Mouse (Mus musculus) left cerebral cortex, postnatal 10 days (tissue): ENCODE data around the gene B3gnt3. TPM values are rescaled to one million over a fixed set of nuclear protein-coding genes. Genes with fewer than 3 reads are reported as not detected.

ENCODE experiments used
- DNase-seq, 2 experiments: peaks; one replicate each; pipeline ENCODE4 v3.0.0; 2021 to 2022; ENCODE audit warnings: low spot score in 2 of 2, mixed read lengths in 1 of 2; ENCODE audit errors: extremely low spot score in 1 of 2
- intact Hi-C: fragments of 180-260 bp; cut with DNase I; formaldehyde crosslinking; loops from one replicate; pipeline ENCODE4 v1.15.1; 2025
- total RNA-seq, 2 experiments: library from RNA; stranded (reverse); gene quantifications; 2 replicates each; pipeline ENCODE4 v1.2.3; 2021

B3gnt3 gene
- total RNA-seq, 2 experiments from 2014 or later = 0.26 to 0.41 TPM

DNA sequence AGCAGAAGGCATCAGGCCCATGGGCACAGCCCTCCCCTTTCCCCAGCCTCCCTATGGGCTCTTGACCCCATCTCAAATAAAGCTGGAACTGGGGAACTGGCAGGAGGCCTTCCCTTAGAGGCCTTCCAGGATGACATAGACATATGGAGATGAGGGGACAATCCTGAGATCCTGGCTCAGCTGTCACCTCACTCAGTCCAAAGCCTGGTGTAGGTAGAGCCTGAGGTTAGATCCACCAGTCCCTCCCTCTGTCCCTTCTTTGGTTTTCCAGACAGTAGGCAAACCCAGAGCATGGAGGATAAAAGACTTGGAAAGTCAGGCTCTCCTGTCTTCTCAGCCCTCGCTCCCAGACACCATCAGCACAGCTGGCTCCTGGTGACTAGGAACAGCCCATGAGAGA, 34.7 kb downstream of the B3gnt3 start:
- intact Hi-C loops = no loop called here
- no peak for DNase-seq

DNA sequence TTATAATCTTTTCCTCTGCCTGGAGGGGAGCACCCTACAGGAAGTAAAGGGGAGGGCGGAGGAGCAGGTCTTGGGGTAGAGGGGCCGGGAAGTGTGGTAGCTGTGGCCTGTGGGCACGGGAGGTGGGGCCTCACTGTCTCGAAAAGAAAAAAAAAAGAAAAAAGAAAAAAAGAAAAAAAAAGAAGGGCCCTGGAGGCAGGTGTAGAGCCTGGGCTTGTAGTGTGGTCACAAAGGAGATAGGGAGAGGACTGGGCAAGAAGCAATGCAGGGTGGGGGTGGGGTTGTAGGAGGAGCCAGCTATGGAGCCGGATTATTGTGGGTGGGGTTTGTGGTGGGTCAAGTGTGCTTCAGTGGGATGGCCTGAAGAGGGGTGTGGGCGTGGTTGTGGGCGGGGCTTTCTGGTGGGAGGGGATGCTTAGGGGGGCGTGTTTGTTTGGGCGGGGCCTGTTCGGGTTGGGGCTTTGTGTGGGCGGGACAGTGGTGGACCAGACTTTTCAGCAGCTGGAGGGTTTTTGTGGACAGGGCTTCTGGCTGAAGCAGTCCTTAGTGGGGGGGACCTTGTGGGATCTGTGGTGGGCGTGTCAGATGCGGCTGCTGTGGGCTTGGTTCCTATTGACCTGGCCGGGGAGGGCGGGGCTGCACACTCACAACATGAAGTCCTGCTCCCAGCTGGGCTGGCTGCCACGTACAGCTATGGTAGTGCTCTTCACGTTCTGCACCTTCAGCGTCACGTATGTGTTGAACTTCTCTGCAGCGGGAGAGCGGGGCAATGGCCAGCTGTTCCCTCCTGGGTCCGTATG, 36.1 kb downstream of the B3gnt3 start:
- DNase-seq = peak in 1 of 2 experiments; percentile 85
- intact Hi-C loops = no loop called here

DNA sequence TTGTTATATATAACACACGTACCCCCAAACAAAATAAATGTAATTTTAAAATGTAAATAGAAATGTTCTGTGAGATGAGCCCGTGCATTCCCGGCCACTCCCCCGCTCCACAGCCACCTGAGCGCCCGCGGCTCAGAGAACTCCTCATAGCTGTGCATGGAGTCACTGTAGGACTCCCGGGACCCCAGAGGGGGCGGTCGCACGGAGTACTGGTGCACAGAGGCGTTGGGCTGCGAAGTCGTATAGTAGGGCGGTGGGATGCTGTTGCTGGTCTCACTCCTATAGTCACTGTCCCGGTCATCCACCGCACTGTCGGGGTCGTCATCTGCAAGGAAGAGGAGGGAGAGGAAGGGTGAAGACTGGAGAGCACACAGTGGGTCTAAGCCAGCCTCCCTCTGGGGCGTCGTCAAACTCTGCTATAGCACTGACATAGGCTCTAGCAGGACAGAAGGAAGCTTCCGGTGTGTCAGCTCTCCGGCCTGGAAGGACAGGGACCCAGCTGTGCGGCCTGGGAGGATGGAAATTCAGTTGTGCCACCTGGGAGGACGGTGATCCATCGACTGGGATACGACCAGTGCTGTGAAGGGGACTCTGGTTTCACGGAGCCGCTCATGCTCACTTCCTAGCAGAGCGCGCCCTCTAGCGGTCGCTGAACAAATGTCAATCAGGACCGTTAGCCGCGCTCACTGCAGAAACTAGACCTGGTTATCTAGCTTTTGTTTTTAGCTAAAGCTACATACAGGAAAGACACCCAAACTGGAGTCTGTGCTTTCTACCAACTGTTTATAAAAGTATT, 41.1 kb downstream of the B3gnt3 start:
- intact Hi-C loops = loop anchor here (2.0 kb wide), 1 partner anchor 100 kb away; no protein-coding TSS in a partner anchor
- DNase-seq = peak; percentile 83 to 86

DNA sequence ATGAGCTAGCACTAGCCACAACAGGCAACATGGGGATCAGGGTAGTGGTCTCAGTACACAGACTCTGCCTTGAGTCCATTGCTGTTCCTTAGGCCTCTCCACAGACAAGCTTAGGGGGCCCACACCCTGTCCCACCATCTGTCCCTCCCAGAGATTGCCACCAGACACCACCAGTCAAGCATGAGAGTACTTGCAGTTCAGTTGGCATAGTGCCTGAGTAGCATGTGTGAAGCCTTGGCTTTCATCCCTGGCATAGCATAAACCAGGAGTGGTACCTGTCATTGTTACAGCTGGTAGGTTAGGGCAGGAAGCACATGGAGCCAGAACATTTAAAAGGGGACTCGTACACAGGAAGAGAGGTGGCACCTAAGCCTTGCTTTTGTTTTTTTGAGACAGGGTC, 41.8 kb downstream of the B3gnt3 start:
- DNase-seq = no peak
- intact Hi-C loops = loop anchor here (2.0 kb wide), 1 partner anchor 99 kb away; no protein-coding TSS in a partner anchor

DNA sequence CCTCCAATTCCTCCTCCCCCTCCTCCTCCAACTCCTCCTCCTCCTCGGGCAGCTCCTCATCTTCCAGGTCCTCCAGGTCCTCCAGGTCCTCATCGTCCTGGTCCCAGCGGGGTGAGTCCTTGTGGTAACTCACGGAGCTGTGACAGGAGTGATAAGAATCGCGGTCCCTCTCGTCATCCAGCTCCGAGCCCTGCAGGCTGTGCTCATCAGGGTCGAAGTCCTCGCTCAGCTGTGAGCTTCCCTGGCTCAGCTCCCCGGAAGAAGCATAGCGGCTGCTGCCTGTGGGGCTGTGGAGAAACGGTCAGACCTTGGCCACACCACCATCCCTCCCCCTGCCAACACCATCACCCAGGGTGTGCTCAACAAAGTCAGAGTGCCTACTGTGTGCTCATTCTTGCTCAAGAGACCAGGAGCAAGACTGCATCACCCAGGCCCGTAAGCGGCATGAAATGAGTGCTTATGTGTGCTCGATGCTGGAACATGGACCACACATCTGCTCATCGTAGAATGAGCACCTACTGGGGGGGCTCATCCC, 43.0 kb downstream of the B3gnt3 start:
- DNase-seq = no peak
- intact Hi-C loops = no loop called here

DNA sequence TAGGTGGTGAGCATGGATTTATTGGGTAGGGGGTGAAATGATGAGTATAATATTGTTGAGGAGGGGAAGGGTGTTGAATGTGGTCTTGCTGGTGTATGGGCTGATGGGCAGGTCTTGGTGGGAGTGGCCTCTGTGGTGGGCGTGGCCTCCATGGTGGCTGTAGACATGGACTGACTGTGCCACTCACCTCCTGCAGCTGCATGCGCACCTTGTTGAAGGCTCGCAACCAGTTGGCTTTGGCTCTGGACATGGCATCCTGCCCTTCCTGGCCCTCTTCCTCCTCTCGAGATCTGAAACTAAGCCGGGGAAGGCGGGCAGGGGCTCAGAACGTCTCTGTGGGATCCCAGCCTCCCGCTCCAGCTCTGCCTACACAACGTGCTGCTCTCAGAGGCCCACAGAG, 43.8 kb downstream of the B3gnt3 start:
- DNase-seq = peak in 1 of 2 experiments; percentile 50
- intact Hi-C loops = no loop called here

DNA sequence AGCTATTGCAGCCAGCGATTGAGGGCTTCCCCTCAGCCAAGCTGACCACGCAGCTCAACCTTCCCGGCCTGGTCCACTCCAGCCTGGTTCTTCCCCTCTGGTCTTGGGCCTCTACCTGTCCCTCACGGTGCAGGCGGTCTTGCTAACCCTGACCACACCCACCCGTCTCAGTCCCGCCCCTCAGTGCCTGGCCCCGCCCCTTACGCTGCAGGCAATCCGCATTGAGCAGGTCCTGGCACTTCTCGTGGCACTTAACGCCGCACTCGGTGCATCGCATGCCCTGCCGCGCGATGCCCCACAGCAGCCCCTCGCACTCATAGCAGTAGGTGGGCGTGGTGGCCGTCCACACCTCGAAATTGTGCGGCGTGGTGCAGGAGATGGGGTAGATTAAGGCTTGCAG, 47.0 kb downstream of the B3gnt3 start:
- intact Hi-C loops = no loop called here
- DNase-seq = peak in 1 of 2 experiments; percentile 39

DNA sequence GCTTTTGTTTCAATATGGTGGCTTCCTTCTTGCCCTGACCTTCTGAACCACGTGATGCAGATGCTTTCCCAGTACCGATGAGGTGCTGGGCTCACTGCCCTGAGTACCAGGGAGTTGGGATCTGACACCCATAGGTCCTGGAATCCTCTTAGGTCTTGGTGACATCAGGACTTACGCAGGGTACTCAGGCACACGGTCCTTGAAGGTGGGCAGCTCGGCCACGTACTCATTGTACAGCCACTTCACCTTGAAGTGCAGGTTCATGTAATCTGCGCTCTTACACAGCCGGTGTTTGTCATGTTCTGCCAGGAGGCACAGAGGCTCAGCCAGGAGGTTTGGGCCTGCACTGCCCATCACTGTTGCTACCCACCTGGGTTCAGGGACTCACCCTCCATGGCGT, 56.1 kb downstream of the B3gnt3 start:
- DNase-seq = no peak
- intact Hi-C loops = no loop called here

Other genes starting within 250 kb of the B3gnt3 start
- gene Abhd8, start 238.1 kb downstream of the B3gnt3 start, total RNA-seq = 100 to 1,000 TPM; 171 to 183 TPM
- gene Mrpl34, start 236.8 kb downstream of the B3gnt3 start, total RNA-seq = 10 to 100 TPM; 67.1 to 72.5 TPM
- 100 to 1,000 TPM; 120 to 127 TPM for gene Dda1, start 232.6 kb downstream of the B3gnt3 start, total RNA-seq
- gene Ano8, start 215.8 kb downstream of the B3gnt3 start, total RNA-seq = 10 to 100 TPM; 67.7 to 71.5 TPM
- 10 to 100 TPM; 29.0 to 29.2 TPM for gene Gtpbp3, start 213.7 kb downstream of the B3gnt3 start, total RNA-seq
- gene Plvap, start 190.0 kb downstream of the B3gnt3 start, total RNA-seq = 1 to 10 TPM; 5.6 to 7.3 TPM
- gene Ccdc194, start 176.1 kb downstream of the B3gnt3 start, total RNA-seq = not detected
- 1 to 10 TPM in 1 of 2 experiments, under 1 TPM in 1; 0.95 to 3.4 TPM for gene Bst2, start 164.3 kb downstream of the B3gnt3 start, total RNA-seq
- 10 to 100 TPM; 35.1 to 36.6 TPM for gene Mvb12a, start 158.9 kb downstream of the B3gnt3 start, total RNA-seq
- gene Tmem221, start 142.9 kb downstream of the B3gnt3 start, total RNA-seq = not detected
- gene Nxnl1, start 135.2 kb downstream of the B3gnt3 start, total RNA-seq = not detected
- 10 to 100 TPM; 69.5 to 73.6 TPM for gene Slc27a1, start 132.9 kb downstream of the B3gnt3 start, total RNA-seq
- 10 to 100 TPM; 63.1 to 75.1 TPM for gene Pgls, start 109.6 kb downstream of the B3gnt3 start, total RNA-seq
- 1 to 10 TPM; 3.4 to 3.5 TPM for gene Fam129c, start 104.1 kb downstream of the B3gnt3 start, total RNA-seq
- gene Colgalt1, start 90.8 kb downstream of the B3gnt3 start, total RNA-seq = 10 to 100 TPM; 65.9 to 71.6 TPM
- gene Unc13a, start 30.0 kb downstream of the B3gnt3 start, total RNA-seq = 100 to 1,000 TPM; 279 to 290 TPM
- 1 to 10 TPM; 6.1 to 6.6 TPM for gene Jak3, start 25.5 kb downstream of the B3gnt3 start, total RNA-seq
- 1 to 10 TPM; 1.2 to 2.0 TPM for gene Insl3, start 12.6 kb downstream of the B3gnt3 start, total RNA-seq
- gene Fcho1, start 23.9 kb upstream of the B3gnt3 start, total RNA-seq = 100 to 1,000 TPM; 139 to 143 TPM
- gene Zfp709, start 180.2 kb upstream of the B3gnt3 start, total RNA-seq = 10 to 100 TPM; 12.1 to 13.3 TPM
- 1 to 10 TPM; 9.9 to 10.0 TPM for gene Zfp882, start 206.8 kb upstream of the B3gnt3 start, total RNA-seq
- 10 to 100 TPM; 27.4 to 30.0 TPM for gene Zfp617, start 206.8 kb upstream of the B3gnt3 start, total RNA-seq
- gene Zfp961, start 249.2 kb upstream of the B3gnt3 start, total RNA-seq = 10 to 100 TPM; 12.5 to 14.5 TPM